Mouse (Mus musculus) intestine, embryonic 15.5 days (tissue): ENCODE results near the gene Ptprg. TPM values are rescaled to one million over a fixed set of nuclear protein-coding genes. Genes with fewer than 3 reads are reported as not detected.

Source experiments
- ATAC-seq: fragments of 200-750 bp; cut with Nextera tagmentation; 2 replicates; pipeline ENCODE4 v1.8.0; 2017; ENCODE audit warnings: moderate TSS enrichment, moderate library complexity
- H3K27ac ChIP-seq: fragments of 300-500 bp; sonication (generic); 2 replicates; pipeline ENCODE4 v1.5.1; 2015; ENCODE audit warnings: mild to moderate bottlenecking, inconsistent platforms
- H3K27me3 ChIP-seq: fragments of 300-500 bp; sonication (generic); replicated peaks from 2 replicates; pipeline ENCODE4 v1.6.1; 2015; ENCODE audit warnings: inconsistent platforms
- H3K36me3 ChIP-seq: fragments of 300-500 bp; sonication (generic); 2 replicates; pipeline ENCODE4 v1.6.1; 2015; ENCODE audit warnings: inconsistent platforms
- H3K4me1 ChIP-seq: fragments of 300-500 bp; sonication (generic); replicated peaks from 2 replicates; pipeline ENCODE4 v1.6.1; 2015; ENCODE audit warnings: inconsistent platforms
- H3K4me2 ChIP-seq: fragments of 300-500 bp; sonication (generic); replicated peaks from 2 replicates; pipeline ENCODE4 v1.6.1; 2015; ENCODE audit warnings: mild to moderate bottlenecking, inconsistent platforms
- H3K4me3 ChIP-seq: fragments of 300-500 bp; sonication (generic); replicated peaks from 2 replicates; pipeline ENCODE4 v1.5.1; 2015; ENCODE audit warnings: inconsistent platforms
- H3K9ac ChIP-seq: fragments of 300-500 bp; sonication (generic); 2 replicates; pipeline ENCODE4 v1.6.1; 2015; ENCODE audit warnings: inconsistent platforms
- H3K9me3 ChIP-seq: fragments of 300-500 bp; sonication (generic); 2 replicates; pipeline ENCODE4 v1.6.1; 2016; ENCODE audit warnings: inconsistent platforms
- WGBS: fragments of 180-500 bp; shearing (Covaris S2); methylation state at CpG from one replicate; pipeline ENCODE4 v1.1.7; 2015; 5-methylcytosine and 5-hydroxymethylcytosine counted together
- polyA plus RNA-seq: library from polyadenylated mRNA; unstranded; fragments of >200 nt; fragmentation: Nextera tagmentation; extraction: Ambion mirVana; gene quantifications from 2 replicates; pipeline ENCODE4 v1.2.1, GENCODE M21; 2015

Gene Ptprg
- polyA plus RNA-seq, 1 experiment from 2014 or later, result 18.7 TPM

GRCm38 (mm10) chr14:12189717-12190600, 636.6 kb downstream of the Ptprg start:
- H3K4me3 ChIP-seq, result no peak overlapping the region
- H3K36me3 ChIP-seq, result no peaks in the 10 kb centered on the region
- no peak overlapping the region for H3K4me2 ChIP-seq
- H3K9ac ChIP-seq, result no peak overlapping the region
- H3K27ac ChIP-seq, result no peak overlapping the region
- H3K9me3 ChIP-seq, result no peaks in the 10 kb centered on the region
- ATAC-seq, result no peak
- WGBS, result 74% methylated on average over 12 of the region's 12 CpGs
- no peaks in the 10 kb centered on the region for H3K27me3 ChIP-seq
- no peaks in the 10 kb centered on the region for H3K4me1 ChIP-seq

GRCm38 (mm10) chr14:12191076-12191475, 637.7 kb downstream of the Ptprg start:
- no peak overlapping the region for H3K4me3 ChIP-seq
- no peak for ATAC-seq

GRCm38 (mm10) chr14:12198735-12199134, 645.4 kb downstream of the Ptprg start:
- no peaks in the 10 kb centered on the region for H3K4me1 ChIP-seq
- H3K9me3 ChIP-seq, result no peaks in the 10 kb centered on the region
- 32% methylated on average over 7 of the region's 7 CpGs for WGBS
- no peak overlapping the region for H3K4me3 ChIP-seq
- ATAC-seq, result no peak
- no peaks in the 10 kb centered on the region for H3K27me3 ChIP-seq
- H3K9ac ChIP-seq, result no peak overlapping the region
- no peaks in the 10 kb centered on the region for H3K36me3 ChIP-seq
- no peak overlapping the region for H3K27ac ChIP-seq
- no peak overlapping the region for H3K4me2 ChIP-seq

More at GRCm38 (mm10) chr14:12191076-12191475, 637.7 kb downstream of the Ptprg start:
- Histone ChIP-seq H3K4me2 (no peak overlapping the region), H3K4me1 (no peaks in the 10 kb centered on the region), H3K36me3 (no peaks in the 10 kb centered on the region), H3K27me3 (no peaks in the 10 kb centered on the region), H3K9me3 (no peaks in the 10 kb centered on the region), H3K27ac (no peak overlapping the region), H3K9ac (no peak overlapping the region)
- WGBS, result 91% methylated on average over 6 of the region's 6 CpGs

GRCm38 (mm10) chr14:12199956-12200950, 646.9 kb downstream of the Ptprg start:
- no peak overlapping the region for H3K9ac ChIP-seq
- H3K4me2 ChIP-seq, result no peak overlapping the region
- H3K36me3 ChIP-seq, result no peaks in the 10 kb centered on the region
- H3K4me1 ChIP-seq, result no peaks in the 10 kb centered on the region
- ATAC-seq, result no peak
- H3K9me3 ChIP-seq, result no peaks in the 10 kb centered on the region
- no peak overlapping the region for H3K27ac ChIP-seq
- no peak overlapping the region for H3K4me3 ChIP-seq
- no peaks in the 10 kb centered on the region for H3K27me3 ChIP-seq
- 82% methylated on average over 13 of the region's 13 CpGs for WGBS

GRCm38 (mm10) chr14:12202214-12202613, 648.9 kb downstream of the Ptprg start:
- H3K27me3 ChIP-seq, result no peaks in the 10 kb centered on the region
- H3K4me1 ChIP-seq, result no peaks in the 10 kb centered on the region
- H3K9me3 ChIP-seq, result no peaks in the 10 kb centered on the region
- no peak overlapping the region for H3K9ac ChIP-seq
- no peak for ATAC-seq
- H3K4me3 ChIP-seq, result no peak overlapping the region
- H3K4me2 ChIP-seq, result no peak overlapping the region
- no peak overlapping the region for H3K27ac ChIP-seq
- 81% methylated on average over 10 of the region's 10 CpGs for WGBS
- H3K36me3 ChIP-seq, result no peaks in the 10 kb centered on the region

- no peaks in the 10 kb centered on the region for H3K9me3 ChIP-seq
- no peak overlapping the region for H3K9ac ChIP-seq
- no peak overlapping the region for H3K4me3 ChIP-seq
- no peaks in the 10 kb centered on the region for H3K36me3 ChIP-seq
- 87% methylated on average over 7 of the region's 7 CpGs for WGBS
- no peak for ATAC-seq
- no peaks in the 10 kb centered on the region for H3K4me1 ChIP-seq
- H3K27me3 ChIP-seq, result no peaks in the 10 kb centered on the region
- no peak overlapping the region for H3K4me2 ChIP-seq
- no peak overlapping the region for H3K27ac ChIP-seq
These were observed 649.7 kb downstream of the Ptprg start for GRCm38 (mm10) chr14:12203081-12203480.

GRCm38 (mm10) chr14:12206138-12206537, 652.8 kb downstream of the Ptprg start:
- Histone ChIP-seq H3K4me3 (no peak overlapping the region), H3K4me1 (no peaks in the 10 kb centered on the region), H3K4me2 (no peak overlapping the region), H3K27ac (no peak overlapping the region), H3K9me3 (no peaks in the 10 kb centered on the region), H3K27me3 (no peaks in the 10 kb centered on the region), H3K36me3 (no peaks in the 10 kb centered on the region), H3K9ac (no peak overlapping the region)
- ATAC-seq, result no peak
- WGBS, result 44% methylated on average over 2 of the region's 2 CpGs

- Histone ChIP-seq H3K36me3 (no peaks in the 10 kb centered on the region), H3K4me2 (no peak overlapping the region), H3K4me1 (no peaks in the 10 kb centered on the region), H3K9ac (no peak overlapping the region), H3K27ac (no peak overlapping the region), H3K9me3 (no peaks in the 10 kb centered on the region), H3K4me3 (no peak overlapping the region), H3K27me3 (no peaks in the 10 kb centered on the region)
- ATAC-seq, result no peak
- 94% methylated on average over 2 of the region's 2 CpGs for WGBS
These were observed 655.2 kb downstream of the Ptprg start for GRCm38 (mm10) chr14:12208554-12208953.

GRCm38 (mm10) chr14:12218544-12219150, 665.3 kb downstream of the Ptprg start:
- no peaks in the 10 kb centered on the region for H3K4me1 ChIP-seq
- H3K4me2 ChIP-seq, result no peak overlapping the region
- WGBS, result 88% methylated on average over 16 of the region's 16 CpGs
- H3K9ac ChIP-seq, result no peak overlapping the region
- H3K36me3 ChIP-seq, result no peaks in the 10 kb centered on the region
- no peaks in the 10 kb centered on the region for H3K9me3 ChIP-seq
- no peak overlapping the region for H3K4me3 ChIP-seq
- H3K27ac ChIP-seq, result no peak overlapping the region
- ATAC-seq, result no peak
- no peaks in the 10 kb centered on the region for H3K27me3 ChIP-seq

GRCm38 (mm10) chr14:12219877-12220276, 666.5 kb downstream of the Ptprg start:
- H3K36me3 ChIP-seq, result no peaks in the 10 kb centered on the region
- no peaks in the 10 kb centered on the region for H3K9me3 ChIP-seq
- H3K27ac ChIP-seq, result no peak overlapping the region
- 92% methylated on average over 6 of the region's 6 CpGs for WGBS
- no peaks in the 10 kb centered on the region for H3K27me3 ChIP-seq
- H3K4me3 ChIP-seq, result no peak overlapping the region
- H3K4me1 ChIP-seq, result no peaks in the 10 kb centered on the region
- no peak overlapping the region for H3K4me2 ChIP-seq
- no peak overlapping the region for H3K9ac ChIP-seq
- no peak for ATAC-seq

- Histone ChIP-seq H3K9ac (no peak overlapping the region), H3K4me2 (no peak overlapping the region), H3K4me1 (no peaks in the 10 kb centered on the region), H3K9me3 (no peaks in the 10 kb centered on the region), H3K36me3 (no peaks in the 10 kb centered on the region), H3K4me3 (no peak overlapping the region), H3K27ac (no peak overlapping the region), H3K27me3 (no peaks in the 10 kb centered on the region)
- no peak for ATAC-seq
- 83% methylated on average over 8 of the region's 8 CpGs for WGBS
These were observed 667.2 kb downstream of the Ptprg start for GRCm38 (mm10) chr14:12220540-12220939.

- Histone ChIP-seq H3K27ac (no peak overlapping the region), H3K4me2 (no peak overlapping the region), H3K4me1 (no peaks in the 10 kb centered on the region), H3K27me3 (no peaks in the 10 kb centered on the region), H3K9me3 (no peaks in the 10 kb centered on the region), H3K36me3 (no peaks in the 10 kb centered on the region), H3K4me3 (no peak overlapping the region), H3K9ac (no peak overlapping the region)
- 85% methylated on average over 5 of the region's 5 CpGs for WGBS
- no peak for ATAC-seq
These were observed 668.2 kb downstream of the Ptprg start for GRCm38 (mm10) chr14:12221571-12221970.
